Mouse (Mus musculus) megakaryocyte, embryonic 14.5 days (primary cell): ENCODE data around the gene Cldn13.

Source experiments
- FLI1 ChIP-seq: IDR thresholded peaks from 2 replicates; pipeline ENCODE4 v1.6.1; 2012; ENCODE audit warnings: low read length, inconsistent platforms, mixed read lengths
- GATA1 ChIP-seq: IDR thresholded peaks from 3 replicates; pipeline ENCODE4 v1.6.1; 2012; ENCODE audit warnings: mixed read lengths, low read length, inconsistent platforms, borderline replicate concordance

GRCm38 (mm10) chr5:134901644-134902027, 13.7 kb downstream of the Cldn13 start:
- TF ChIP-seq GATA1, result no peak
- TF ChIP-seq FLI1, result no peak
